Mouse (Mus musculus): ENCODE data around the gene Wdr66.

Gene Wdr66

DNA sequence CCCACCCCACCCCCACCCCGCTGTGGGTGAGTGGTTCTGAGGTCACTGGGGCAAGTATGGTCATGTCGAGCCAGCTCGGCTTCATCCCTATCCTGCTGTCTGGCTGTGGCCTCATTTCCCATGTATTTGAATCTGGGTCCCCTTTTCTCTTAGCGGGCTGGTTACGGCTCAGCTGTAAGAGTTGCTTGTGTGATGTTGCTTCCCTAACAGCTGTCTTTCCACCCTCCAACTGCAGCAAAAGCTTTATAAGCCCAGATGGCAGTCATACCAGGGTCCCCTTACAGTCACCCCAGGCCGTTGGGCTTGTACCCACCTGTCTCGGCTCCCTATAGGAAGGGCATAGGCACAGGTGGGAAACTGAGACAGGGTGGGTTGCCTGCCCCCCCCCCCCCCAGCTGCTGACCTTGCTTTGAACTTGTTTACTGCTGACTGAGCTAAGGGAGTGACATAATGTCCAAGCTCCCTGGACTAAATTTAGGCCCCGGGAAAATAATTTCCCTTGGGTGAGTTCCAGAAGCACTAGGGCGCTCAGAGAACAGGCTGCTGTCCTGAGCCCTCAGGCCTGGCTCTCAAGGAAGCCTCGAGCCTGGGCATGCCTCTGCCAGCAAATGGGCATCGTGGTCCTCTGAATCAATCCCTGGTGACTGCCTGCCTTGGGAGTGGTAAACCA, 112.5 kb downstream of the Wdr66 start:
- no peak for DNase-seq

GRCm38 (mm10) chr5:123368869-123369488, 117.1 kb downstream of the Wdr66 start:
- peak; percentile 45 for DNase-seq

GRCm38 (mm10) chr5:123370049-123370448, 118.1 kb downstream of the Wdr66 start:
- DNase-seq, result no peak

DNA sequence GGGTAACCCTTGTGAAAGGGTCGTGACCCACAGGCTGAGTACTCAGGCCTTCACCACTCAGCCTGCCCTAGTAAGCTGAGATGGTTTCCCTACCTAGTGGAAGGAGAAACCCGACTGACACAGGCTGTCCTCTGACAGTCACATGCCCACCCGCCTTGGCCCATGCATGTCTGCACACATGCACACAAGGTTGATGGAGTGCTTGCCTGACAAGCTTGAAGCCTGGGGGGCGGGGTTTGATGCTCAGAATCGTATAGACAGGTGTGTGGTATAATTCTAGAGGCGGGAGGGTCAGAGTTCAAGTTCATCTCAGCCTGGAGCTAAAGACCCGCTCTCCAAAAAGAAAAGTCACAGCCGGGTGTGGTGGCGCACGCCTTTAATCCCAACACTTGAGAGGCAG, 123.4 kb downstream of the Wdr66 start:
- no peak for DNase-seq

DNA sequence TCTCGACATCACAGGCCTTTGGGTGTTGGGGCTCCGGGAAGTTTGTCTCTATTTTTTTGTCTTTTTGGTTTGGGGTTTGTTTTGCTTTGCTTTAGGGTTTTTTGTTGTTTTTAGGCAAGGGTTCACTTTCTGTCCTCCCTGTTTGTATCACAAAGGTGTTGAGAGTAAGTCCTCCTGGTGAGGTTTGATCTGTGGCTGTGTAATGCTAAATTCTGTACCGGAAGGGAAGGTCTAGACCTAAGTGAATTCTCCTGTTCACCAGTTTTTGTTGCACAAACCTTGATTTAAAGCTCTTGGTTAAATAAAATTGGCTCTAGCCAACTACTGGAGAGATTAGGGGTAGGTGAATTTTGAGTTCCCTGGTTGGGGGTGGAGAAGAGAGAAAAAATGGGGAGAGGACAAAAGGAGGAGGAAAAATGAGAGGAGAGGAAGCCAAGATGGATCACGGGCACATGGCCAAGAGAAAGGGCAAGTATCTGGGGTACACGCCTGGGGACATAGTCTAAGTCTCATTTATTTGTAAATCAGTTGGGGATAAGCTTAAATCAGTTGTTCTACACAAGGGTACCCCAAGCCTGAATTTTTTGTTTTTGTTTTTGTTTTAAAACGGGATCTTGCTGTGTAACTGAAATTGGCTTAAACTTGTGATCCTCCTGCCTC, 124.0 kb downstream of the Wdr66 start:
- no peak for DNase-seq

DNA sequence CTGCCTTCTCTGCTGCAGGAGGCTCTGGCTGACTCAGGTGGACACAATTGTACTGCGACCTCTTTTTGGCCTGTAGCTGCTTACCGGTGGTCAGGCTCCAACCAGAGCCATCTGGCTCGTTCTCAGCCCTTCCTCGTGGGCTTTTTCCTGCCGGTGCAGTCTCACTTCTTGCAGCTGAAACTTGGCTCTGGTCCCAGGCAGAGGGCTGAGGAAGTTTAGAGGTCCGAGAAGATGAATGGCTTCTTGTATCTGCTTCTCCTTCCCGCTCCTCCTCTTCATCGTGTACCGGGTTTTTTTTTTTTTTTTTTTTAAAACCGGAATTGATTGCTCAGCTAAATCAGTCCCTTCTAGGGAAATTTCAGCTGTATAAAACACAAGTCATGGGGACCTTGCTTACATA, 124.7 kb downstream of the Wdr66 start:
- DNase-seq, result peak; percentile 67
